Mouse (Mus musculus) left cerebral cortex, adult 18-20 months (tissue): Measurements from ENCODE around the gene Rbfox1. TPM values are rescaled to one million over a fixed set of nuclear protein-coding genes. Genes with fewer than 3 reads are reported as not detected.
A peak's percentile ranks its signal among the peaks of the same experiment; 100 is the strongest.

Experiments
- DNase-seq, 2 experiments: peaks; one replicate each; pipeline ENCODE4 v3.0.0; 2021 to 2022; ENCODE audit warnings: low spot score in 2 of 2, mixed read lengths in 1 of 2
- total RNA-seq, 2 experiments: library from RNA; stranded (reverse); gene quantifications; 2 replicates each; pipeline ENCODE4 v1.2.3; 2021

Gene Rbfox1
- total RNA-seq, 2 experiments from 2014 or later = 309 to 311 TPM

- no peak for DNase-seq
Measured at GRCm38 (mm10) chr16:6427292-6428281, 542.4 kb downstream of the Rbfox1 start.

- DNase-seq = peak in 1 of 2 experiments; percentile 60
Measured at GRCm38 (mm10) chr16:6430981-6431380, 545.8 kb downstream of the Rbfox1 start.

GRCm38 (mm10) chr16:6436445-6436844 is 551.3 kb downstream of the Rbfox1 start:
- no peak for DNase-seq

- peak in 1 of 2 experiments; percentile 31 for DNase-seq
Measured at GRCm38 (mm10) chr16:6448250-6448649, 563.1 kb downstream of the Rbfox1 start.

GRCm38 (mm10) chr16:6455349-6455748 is 570.2 kb downstream of the Rbfox1 start:
- DNase-seq = no peak

GRCm38 (mm10) chr16:6479094-6479590 is 594.0 kb downstream of the Rbfox1 start:
- no peak for DNase-seq

- DNase-seq = no peak
Measured at GRCm38 (mm10) chr16:6479616-6480410, 594.7 kb downstream of the Rbfox1 start.

GRCm38 (mm10) chr16:6480411-6480728 is 595.2 kb downstream of the Rbfox1 start:
- DNase-seq = peak; percentile 79 to 81

GRCm38 (mm10) chr16:6483628-6484027 is 598.5 kb downstream of the Rbfox1 start:
- no peak for DNase-seq

- no peak for DNase-seq
Measured at GRCm38 (mm10) chr16:6485631-6486030, 600.5 kb downstream of the Rbfox1 start.

GRCm38 (mm10) chr16:6502219-6502618 is 617.1 kb downstream of the Rbfox1 start:
- DNase-seq = peak; percentile 40 to 45

GRCm38 (mm10) chr16:6503573-6504331 is 618.6 kb downstream of the Rbfox1 start:
- peak; percentile 63 to 70 for DNase-seq

GRCm38 (mm10) chr16:6508924-6509323 is 623.8 kb downstream of the Rbfox1 start:
- no peak for DNase-seq

- DNase-seq = no peak
Measured at GRCm38 (mm10) chr16:6519474-6519873, 634.3 kb downstream of the Rbfox1 start.

- peak; percentile 37 to 41 for DNase-seq
Measured at GRCm38 (mm10) chr16:6525507-6526170, 640.5 kb downstream of the Rbfox1 start.

GRCm38 (mm10) chr16:6531459-6531858 is 646.3 kb downstream of the Rbfox1 start:
- DNase-seq = no peak

- no peak for DNase-seq
Measured at GRCm38 (mm10) chr16:6532077-6532995, 647.2 kb downstream of the Rbfox1 start.

- no peak for DNase-seq
Measured at GRCm38 (mm10) chr16:6555776-6556175, 670.6 kb downstream of the Rbfox1 start.

GRCm38 (mm10) chr16:6557726-6558125 is 672.6 kb downstream of the Rbfox1 start:
- DNase-seq = no peak
